Mouse (Mus musculus) forebrain, embryonic 11.5 days (tissue): ENCODE measurements around the gene Bloc1s4. TPM values are rescaled to one million over a fixed set of nuclear protein-coding genes. Genes with fewer than 3 reads are reported as not detected.

Experiments used
- ATAC-seq: fragments of 200-750 bp; cut with Nextera tagmentation; replicated peaks from 2 replicates; pipeline ENCODE4 v1.8.0; 2017; ENCODE audit warnings: moderate TSS enrichment; ENCODE audit not compliant: low FRiP score
- DNase-seq: peaks from one replicate; pipeline ENCODE4 v3.0.0-alpha.2; 2017; ENCODE audit warnings: low spot score
- H3K27ac ChIP-seq: fragments of 300-500 bp; sonication (generic); 2 replicates; pipeline ENCODE4 v1.5.1; 2014; ENCODE audit warnings: low read depth, low read length
- H3K27me3 ChIP-seq: fragments of 300-500 bp; sonication (generic); 2 replicates; pipeline ENCODE4 v1.6.1; 2014; ENCODE audit warnings: mild to moderate bottlenecking, low read length, mixed read lengths; ENCODE audit not compliant: control insufficient read depth, insufficient read depth
- H3K36me3 ChIP-seq: fragments of 300-500 bp; sonication (generic); 2 replicates; pipeline ENCODE4 v1.6.1; 2014; ENCODE audit warnings: mild to moderate bottlenecking, low read length, moderate library complexity, mixed read lengths; ENCODE audit not compliant: control insufficient read depth, insufficient read depth
- H3K4me1 ChIP-seq: fragments of 300-500 bp; sonication (generic); replicated peaks from 2 replicates; pipeline ENCODE4 v1.6.1; 2014; ENCODE audit warnings: low read length, mixed read lengths; ENCODE audit not compliant: control insufficient read depth, insufficient read depth
- H3K4me2 ChIP-seq: fragments of 300-500 bp; sonication (generic); 2 replicates; pipeline ENCODE4 v1.6.1; 2014; ENCODE audit warnings: low read depth, mild to moderate bottlenecking, low read length, moderate library complexity, mixed read lengths; ENCODE audit not compliant: severe bottlenecking
- H3K4me3 ChIP-seq: fragments of 300-500 bp; sonication (generic); 2 replicates; pipeline ENCODE4 v1.5.1; 2014; ENCODE audit warnings: low read depth, low read length
- H3K9ac ChIP-seq: fragments of 300-500 bp; sonication (generic); 2 replicates; pipeline ENCODE4 v1.6.1; 2014; ENCODE audit warnings: low read length
- H3K9me3 ChIP-seq: fragments of 300-500 bp; sonication (generic); 2 replicates; pipeline ENCODE4 v1.6.1; 2016; ENCODE audit warnings: low read length, mixed read lengths; ENCODE audit not compliant: control insufficient read depth
- WGBS: fragments of 180-500 bp; shearing (Covaris S2); extraction: QIAGEN DNeasy Blood & Tissue Kit; methylation state at CpG from one replicate; pipeline ENCODE4 v1.1.7; 2014; 5-methylcytosine and 5-hydroxymethylcytosine counted together
- polyA plus RNA-seq: library from polyadenylated mRNA; unstranded; fragments of >200 nt; fragmentation: Nextera tagmentation; extraction: Ambion mirVana; gene quantifications from 2 replicates; pipeline ENCODE4 v1.2.1, GENCODE M21; 2014

The Bloc1s4 gene
- polyA plus RNA-seq, 1 experiment from 2014 or later, result 22.9 TPM

DNA sequence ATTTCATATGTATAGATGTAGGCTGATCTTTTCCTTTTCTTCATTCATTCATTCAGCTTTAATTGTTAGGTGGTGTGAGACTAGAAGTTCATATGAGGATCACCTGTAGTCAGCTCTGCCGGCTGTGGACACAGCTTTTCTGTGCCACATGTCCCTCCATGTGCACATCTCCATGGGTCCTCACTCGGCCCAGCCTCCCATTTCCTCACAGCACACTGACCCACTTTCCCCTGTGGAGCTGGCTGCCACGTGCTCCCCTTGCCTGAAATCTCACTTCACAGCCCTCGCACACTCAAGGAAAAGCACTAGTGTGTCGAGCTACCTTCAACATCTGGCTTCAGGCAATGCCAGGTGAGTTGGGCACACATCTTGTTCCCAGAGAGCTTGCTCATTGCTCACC, 29.3 kb downstream of the Bloc1s4 start:
- 87% methylated on average over 5 of the region's 5 CpGs for WGBS
- no peak for DNase-seq
- H3K4me3 ChIP-seq, result no peak overlapping the region
- H3K4me2 ChIP-seq, result no peak overlapping the region
- no peaks in the 10 kb centered on the region for H3K9me3 ChIP-seq
- no peaks in the 10 kb centered on the region for H3K36me3 ChIP-seq
- no peak for ATAC-seq
- H3K4me1 ChIP-seq, result no peaks in the 10 kb centered on the region
- no peaks in the 10 kb centered on the region for H3K27me3 ChIP-seq
- H3K27ac ChIP-seq, result no peak overlapping the region
- no peak overlapping the region for H3K9ac ChIP-seq

GRCm38 (mm10) chr5:36717889-36718288, 30.6 kb downstream of the Bloc1s4 start:
- WGBS, result 68% methylated on average over 3 of the region's 3 CpGs
- H3K4me2 ChIP-seq, result no peak overlapping the region

GRCm38 (mm10) chr5:36716816-36717215, 31.6 kb downstream of the Bloc1s4 start:
- 69% methylated on average over 2 of the region's 2 CpGs for WGBS
- Histone ChIP-seq H3K4me2 (no peak overlapping the region), H3K4me3 (no peak overlapping the region), H3K27me3 (no peaks in the 10 kb centered on the region), H3K36me3 (no peaks in the 10 kb centered on the region), H3K9ac (no peak overlapping the region), H3K4me1 (peaks cover 2% of the 10 kb centered on the region; the same call in 1 of the 2 replicates), H3K27ac (no peak overlapping the region), H3K9me3 (no peaks in the 10 kb centered on the region)
- DNase-seq (no peak), ATAC-seq (no peak)

More at GRCm38 (mm10) chr5:36717889-36718288, 30.6 kb downstream of the Bloc1s4 start:
- DNase-seq (no peak), ATAC-seq (no peak)
- Histone ChIP-seq H3K27ac (no peak overlapping the region), H3K9me3 (no peaks in the 10 kb centered on the region), H3K4me1 (no peaks in the 10 kb centered on the region; the same call in 1 of the 2 replicates), H3K36me3 (no peaks in the 10 kb centered on the region), H3K9ac (no peak overlapping the region), H3K27me3 (no peaks in the 10 kb centered on the region), H3K4me3 (no peak overlapping the region)

DNA sequence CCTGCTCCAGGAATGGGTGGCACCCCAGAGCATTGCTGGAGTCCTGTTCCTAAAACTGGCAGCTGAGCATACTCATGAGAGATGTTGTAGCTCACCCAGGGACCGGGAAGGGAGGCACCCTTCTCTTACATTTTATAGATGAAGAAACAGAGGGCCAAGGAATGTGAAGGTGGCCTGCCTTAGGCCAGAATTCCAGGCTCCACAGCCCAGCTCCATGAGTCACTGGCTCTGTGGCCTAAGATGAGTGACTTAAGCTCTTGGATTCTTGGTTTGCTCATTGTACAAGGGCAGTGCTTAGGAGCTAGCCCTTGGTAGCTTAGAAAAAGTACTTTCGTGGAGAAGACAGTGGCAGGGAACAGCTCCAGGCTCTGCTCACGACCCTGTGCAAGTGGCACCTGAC, 33.6 kb downstream of the Bloc1s4 start:
- Histone ChIP-seq H3K9me3 (no peaks in the 10 kb centered on the region), H3K27ac (no peak overlapping the region), H3K4me1 (peaks cover 2% of the 10 kb centered on the region; the same call in 1 of the 2 replicates), H3K27me3 (no peaks in the 10 kb centered on the region), H3K4me2 (no peak overlapping the region), H3K4me3 (no peak overlapping the region), H3K9ac (no peak overlapping the region), H3K36me3 (no peaks in the 10 kb centered on the region)
- no peak for ATAC-seq
- 76% methylated on average over 3 of the region's 3 CpGs for WGBS
- no peak for DNase-seq

- Histone ChIP-seq H3K9me3 (no peaks in the 10 kb centered on the region), H3K9ac (no peak overlapping the region), H3K36me3 (no peaks in the 10 kb centered on the region), H3K27ac (no peak overlapping the region), H3K27me3 (no peaks in the 10 kb centered on the region), H3K4me3 (no peak overlapping the region), H3K4me1 (peaks cover 2% of the 10 kb centered on the region; the same call in 1 of the 2 replicates), H3K4me2 (no peak overlapping the region)
- ATAC-seq (no peak), DNase-seq (peak; percentile 53)
- WGBS, result 84% methylated on average over 6 of the region's 6 CpGs
Observed at GRCm38 (mm10) chr5:36713693-36714092, 34.8 kb downstream of the Bloc1s4 start.

DNA sequence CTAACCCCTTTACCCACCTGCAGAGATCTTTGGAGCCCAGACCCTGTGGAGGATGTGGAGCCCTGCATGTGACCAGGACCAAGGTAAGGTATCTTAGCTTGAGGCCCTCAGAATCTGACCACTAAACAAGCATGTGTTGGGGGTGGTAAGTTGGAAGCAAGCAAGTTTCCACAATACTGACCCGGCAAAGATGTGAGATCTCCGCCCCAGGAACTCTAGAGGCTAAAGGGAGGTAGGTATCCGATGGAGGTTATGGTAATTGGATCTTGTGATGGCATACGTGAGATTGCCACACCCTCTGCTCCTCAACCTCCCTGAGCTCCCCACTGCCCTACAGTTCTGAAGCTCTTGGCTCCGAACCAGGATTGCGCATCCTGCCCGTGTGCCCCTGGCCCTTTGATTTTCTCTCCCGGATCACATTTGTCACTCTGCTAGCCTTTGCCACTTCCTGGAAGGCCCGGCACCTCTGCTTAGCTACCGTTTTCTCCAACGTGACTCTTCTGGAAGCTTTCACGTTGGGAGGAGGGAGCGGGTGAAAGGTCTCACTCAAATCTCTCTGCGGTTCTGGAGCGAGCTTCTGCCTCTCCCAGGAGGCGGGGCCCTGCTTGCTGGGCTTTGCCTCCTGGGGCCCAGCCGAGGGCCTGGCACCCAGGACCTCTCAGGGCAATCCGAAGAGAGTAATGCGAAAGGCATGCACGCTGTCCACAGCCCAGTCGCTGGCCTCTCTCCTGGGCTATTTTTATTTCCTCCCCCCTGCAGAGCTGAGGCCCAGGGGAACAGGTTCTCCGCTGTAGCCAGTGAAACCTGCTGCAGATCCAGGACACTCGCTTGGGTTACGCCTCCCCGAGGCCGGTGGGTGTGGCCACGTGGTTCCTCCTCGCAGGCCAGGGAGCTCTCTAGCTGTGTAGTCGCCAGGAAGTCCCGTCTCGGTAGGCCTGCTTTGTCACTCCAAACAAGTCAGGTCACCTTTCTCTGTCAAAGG, 35.6 kb downstream of the Bloc1s4 start:
- Histone ChIP-seq H3K4me1 (peaks cover 2% of the 10 kb centered on the region; the same call in 1 of the 2 replicates), H3K36me3 (no peaks in the 10 kb centered on the region), H3K4me3 (peak overlapping the region; percentile 18), H3K9me3 (no peaks in the 10 kb centered on the region), H3K4me2 (peak overlapping the region; percentile 58), H3K27ac (no peak overlapping the region), H3K9ac (peak overlapping the region; percentile 55), H3K27me3 (no peaks in the 10 kb centered on the region)
- peak; percentile 81 for DNase-seq
- 10% methylated on average over 31 of the region's 31 CpGs for WGBS
- ATAC-seq, result peak; percentile 76

- no peak overlapping the region for H3K9ac ChIP-seq
- H3K36me3 ChIP-seq, result no peaks in the 10 kb centered on the region
- no peak overlapping the region for H3K4me3 ChIP-seq
- WGBS, result 56% methylated on average over 5 of the region's 5 CpGs
- no peak overlapping the region for H3K27ac ChIP-seq
- no peaks in the 10 kb centered on the region for H3K27me3 ChIP-seq
- H3K4me1 ChIP-seq, result peaks cover 2% of the 10 kb centered on the region; the same call in 1 of the 2 replicates
- H3K4me2 ChIP-seq, result no peak overlapping the region
- DNase-seq (no peak), ATAC-seq (no peak)
- H3K9me3 ChIP-seq, result no peaks in the 10 kb centered on the region
Observed at GRCm38 (mm10) chr5:36711863-36712262, 36.6 kb downstream of the Bloc1s4 start.

GRCm38 (mm10) chr5:36705792-36706191, 42.7 kb downstream of the Bloc1s4 start:
- no peaks in the 10 kb centered on the region for H3K4me1 ChIP-seq
- ATAC-seq (no peak), DNase-seq (no peak)
- no peaks in the 10 kb centered on the region for H3K36me3 ChIP-seq
- no peaks in the 10 kb centered on the region for H3K9me3 ChIP-seq
- no peak overlapping the region for H3K4me3 ChIP-seq
- H3K9ac ChIP-seq, result no peak overlapping the region
- no peak overlapping the region for H3K27ac ChIP-seq
- no peaks in the 10 kb centered on the region for H3K27me3 ChIP-seq
- no peak overlapping the region for H3K4me2 ChIP-seq
- WGBS, result 80% methylated on average over 5 of the region's 5 CpGs
